Mouse (Mus musculus) CH12.LX (cell line): ENCODE measurements around the gene Caprin1. TPM values are rescaled to one million over a fixed set of nuclear protein-coding genes. Genes with fewer than 3 reads are reported as not detected.

Experiments
- DNase-seq: peaks from one replicate; pipeline ENCODE4 v3.0.0-alpha.2; 2013; ENCODE audit errors: extremely low read depth
- H3K27ac ChIP-seq: 2 replicates; pipeline ENCODE4 v1.5.1; 2012; ENCODE audit warnings: low read depth, mild to moderate bottlenecking, control low read depth, moderate library complexity; ENCODE audit not compliant: insufficient read depth
- H3K27me3 ChIP-seq: replicated peaks from 2 replicates; pipeline ENCODE3; 2012; ENCODE audit warnings: inconsistent platforms
- H3K36me3 ChIP-seq, 2 experiments: replicated peaks in 1 of 2; 2 replicates each; pipeline versions ENCODE3 to v1.6.1; 2012; ENCODE audit warnings: inconsistent platforms in 1 of 2, low read length in 1 of 2, mild to moderate bottlenecking in 1 of 2, mixed read lengths in 1 of 2, moderate library complexity in 1 of 2; ENCODE audit not compliant: control insufficient read depth in 1 of 2, insufficient read depth in 1 of 2
- H3K4me1 ChIP-seq, 2 experiments: 2 replicates each; pipeline ENCODE4 v1.6.1; 2012; ENCODE audit warnings: inconsistent platforms in 1 of 2, moderate library complexity in 1 of 2; ENCODE audit not compliant: insufficient read depth in 2 of 2, control insufficient read depth in 1 of 2
- H3K4me2 ChIP-seq: 2 replicates; pipeline ENCODE4 v1.6.1; 2012; ENCODE audit warnings: low read depth, mild to moderate bottlenecking, control low read depth; ENCODE audit not compliant: poor library complexity, insufficient read depth, severe bottlenecking
- H3K4me3 ChIP-seq, 3 experiments: fragments of 150-350 bp in 1 of 3; sonication (generic) in 1 of 3; replicated peaks in 1 of 3; 2 replicates each; pipeline versions ENCODE3 to v1.5.1; 2011 to 2012; ENCODE audit warnings: low read depth in 2 of 3, low read length in 2 of 3, mild to moderate bottlenecking in 2 of 3, moderate library complexity in 2 of 3, control low read depth in 1 of 3, improper control_type of control experiment in 1 of 3, inconsistent platforms in 1 of 3, mixed read lengths in 1 of 3; ENCODE audit not compliant: poor library complexity in 1 of 3
- H3K79me2 ChIP-seq: replicated peaks from 2 replicates; pipeline ENCODE4 v1.6.1; 2012; ENCODE audit warnings: mild to moderate bottlenecking, moderate library complexity; ENCODE audit not compliant: control insufficient read depth, poor library complexity, insufficient read depth, severe bottlenecking; ENCODE audit errors: extremely low read depth
- H3K9ac ChIP-seq: 2 replicates; pipeline ENCODE4 v1.6.1; 2012; ENCODE audit warnings: low read depth, mild to moderate bottlenecking, control low read depth, moderate library complexity; ENCODE audit not compliant: insufficient read depth
- H3K9me3 ChIP-seq: replicated peaks from 2 replicates; pipeline ENCODE3; 2012; ENCODE audit warnings: low read length, inconsistent platforms, mixed read lengths
- CHD1 ChIP-seq: IDR thresholded peaks from 2 replicates; pipeline ENCODE4 v1.6.1; 2012; ENCODE audit warnings: low read depth, low read length, improper control_type of control experiment, inconsistent platforms
- CHD2 ChIP-seq: IDR thresholded peaks from 2 replicates; pipeline ENCODE4 v1.6.1; 2011; ENCODE audit warnings: low read length, improper control_type of control experiment
- CTCF ChIP-seq, 2 experiments: IDR thresholded peaks in 1 of 2; conservative IDR thresholded peaks in 1 of 2; 2 replicates each; pipeline ENCODE4 v1.5.1; 2011 to 2012; ENCODE audit warnings: low read depth in 2 of 2, low read length in 2 of 2, improper control_type of control experiment in 1 of 2, inconsistent platforms in 1 of 2, mild to moderate bottlenecking in 1 of 2, moderate library complexity in 1 of 2
- GABPA ChIP-seq: IDR thresholded peaks from 2 replicates; pipeline ENCODE4 v1.6.1; 2012; ENCODE audit warnings: low read depth, low read length, improper control_type of control experiment, inconsistent platforms; ENCODE audit not compliant: insufficient replicate concordance
- HCFC1 ChIP-seq: IDR thresholded peaks from 2 replicates; pipeline ENCODE4 v1.6.1; 2012; ENCODE audit warnings: low read depth, mild to moderate bottlenecking, inconsistent platforms, low read length, improper control_type of control experiment
- JUN ChIP-seq: IDR thresholded peaks from 2 replicates; pipeline ENCODE4 v1.6.1; 2011; ENCODE audit warnings: low read depth, mild to moderate bottlenecking, low read length, improper control_type of control experiment, moderate library complexity; ENCODE audit not compliant: insufficient read depth
- JUND ChIP-seq: conservative IDR thresholded peaks from 2 replicates; pipeline ENCODE4 v1.6.1; 2011; ENCODE audit warnings: low read depth, low read length, improper control_type of control experiment
- KAT2A ChIP-seq: IDR thresholded peaks from 2 replicates; pipeline ENCODE4 v1.6.1; 2012; ENCODE audit warnings: low read length, improper control_type of control experiment, inconsistent platforms; ENCODE audit not compliant: insufficient replicate concordance
- MAX ChIP-seq: IDR thresholded peaks from 2 replicates; pipeline ENCODE4 v1.6.1; 2011; ENCODE audit warnings: low read length, improper control_type of control experiment
- MXI1 ChIP-seq: IDR thresholded peaks from 2 replicates; pipeline ENCODE4 v1.6.1; 2011; ENCODE audit warnings: mild to moderate bottlenecking, low read depth, low read length, improper control_type of control experiment
- MYC ChIP-seq: IDR thresholded peaks from 2 replicates; pipeline ENCODE4 v1.6.1; 2011; ENCODE audit warnings: low read depth, mild to moderate bottlenecking, improper control_type of control experiment, low read length
- NRF1 ChIP-seq: IDR thresholded peaks from 2 replicates; pipeline ENCODE4 v1.6.1; 2014; ENCODE audit warnings: low read depth, mild to moderate bottlenecking, inconsistent platforms, low read length, improper control_type of control experiment, moderate library complexity
- PAX5 ChIP-seq: IDR thresholded peaks from 2 replicates; pipeline ENCODE4 v1.6.1; 2012; ENCODE audit warnings: low read length, inconsistent platforms, mixed read lengths
- POLR2A ChIP-seq: IDR thresholded peaks from 2 replicates; pipeline ENCODE4 v1.6.1; 2011; ENCODE audit warnings: low read depth, mild to moderate bottlenecking, improper control_type of control experiment, low read length
- RCOR1 ChIP-seq: conservative IDR thresholded peaks from 2 replicates; pipeline ENCODE4 v1.6.1; 2012; ENCODE audit warnings: low read depth, mild to moderate bottlenecking, inconsistent platforms, low read length, improper control_type of control experiment
- SIN3A ChIP-seq: IDR thresholded peaks from 2 replicates; pipeline ENCODE4 v1.6.1; 2012; ENCODE audit warnings: low read length, improper control_type of control experiment, inconsistent platforms
- TBP ChIP-seq: conservative IDR thresholded peaks from 2 replicates; pipeline ENCODE4 v1.6.1; 2011; ENCODE audit warnings: low read depth, low read length, improper control_type of control experiment
- TCF12 ChIP-seq: IDR thresholded peaks from 2 replicates; pipeline ENCODE4 v1.6.1; 2014; ENCODE audit warnings: low read depth, mild to moderate bottlenecking, inconsistent platforms, low read length, improper control_type of control experiment
- USF1 ChIP-seq: IDR thresholded peaks from 2 replicates; pipeline ENCODE4 v1.6.1; 2014; ENCODE audit warnings: low read depth, mild to moderate bottlenecking, inconsistent platforms, low read length, improper control_type of control experiment
- ZC3H11A ChIP-seq: IDR thresholded peaks from 2 replicates; pipeline ENCODE4 v1.6.1; 2012; ENCODE audit warnings: low read depth, mild to moderate bottlenecking, inconsistent platforms, low read length, improper control_type of control experiment
- ZKSCAN1 ChIP-seq: IDR thresholded peaks from 2 replicates; pipeline ENCODE4 v1.6.1; 2012; ENCODE audit warnings: low read depth, inconsistent platforms, low read length, improper control_type of control experiment, borderline replicate concordance
- ZNF384 ChIP-seq: IDR thresholded peaks from 2 replicates; pipeline ENCODE4 v1.6.1; 2012; ENCODE audit warnings: low read depth, low read length, improper control_type of control experiment, inconsistent platforms
- dilution Hi-C: fragments of 300-500 bp; cut with MboI; formaldehyde crosslinking; loops from 2 replicates; pipeline ENCODE4 v1.14.3; 2020; ENCODE audit warnings: low sequenced_read_pairs; ENCODE audit not compliant: extremely low pct_unique_long_range_greater_than_20kb, extremely low pct_ligation_motif_present
- in situ Hi-C: fragments of 300-500 bp; cut with MboI; formaldehyde crosslinking; loops from 3 replicates; pipeline ENCODE4 v1.14.3; 2019; ENCODE audit warnings: low sequenced_read_pairs, low pct_ligation_motif_present, low pct_unique_long_range_greater_than_20kb, mixed read lengths
- polyA plus RNA-seq: library from polyadenylated mRNA; unstranded; fragments of >175 nt; gene quantifications from 2 replicates; pipeline ENCODE4 v1.2.1, GENCODE M21; 2012; ENCODE audit warnings: low read depth; ENCODE audit not compliant: insufficient read length
- total RNA-seq, 2 experiments: library from RNA; depleted of rRNA; stranded (reverse); fragments of 300-350 nt in 1 of 2; fragments of >200 nt in 1 of 2; gene quantifications; 2 replicates each; pipeline ENCODE4 v1.2.3; 2012 to 2014

Gene Caprin1
- total and polyA plus RNA-seq, 3 experiments, result 217 to 514 (median 410) TPM

DNA sequence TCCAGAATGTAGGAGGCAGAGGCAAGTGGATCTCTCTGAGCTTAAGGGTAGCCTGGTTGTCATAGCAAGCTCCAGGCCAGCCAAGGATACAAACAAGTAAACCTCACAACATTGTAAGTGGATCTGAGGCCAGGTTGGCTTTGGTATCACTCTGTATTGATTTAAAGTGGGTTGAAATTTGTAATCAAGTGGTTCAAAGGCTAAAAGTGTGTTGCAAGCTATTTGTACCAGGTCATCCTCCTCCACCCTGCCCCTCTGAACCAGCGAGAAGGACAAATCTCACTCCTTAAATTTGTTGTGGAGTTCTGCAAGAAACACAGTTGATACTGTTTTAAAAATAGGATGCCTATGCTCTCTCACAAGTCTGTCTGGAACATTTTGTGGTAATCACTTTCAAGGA lies 49.4 kb upstream of the Caprin1 start:
- no peak for TF ChIP-seq GABPA
- no peak for TF ChIP-seq PAX5
- no peak for TF ChIP-seq TBP
- no peak for TF ChIP-seq SIN3A
- no peak for TF ChIP-seq RCOR1
- TF ChIP-seq NRF1, result no peak
- TF ChIP-seq CHD1, result no peak
- no peak for TF ChIP-seq ZNF384
- TF ChIP-seq CHD2, result no peak
- no peak for TF ChIP-seq HCFC1
- TF ChIP-seq CTCF (conservative IDR thresholded peaks at IDR 0.05 in 1 of 2, IDR thresholded peaks at IDR 0.05 in 1 of 2; ENCODE audit: low read depth in 2 of 2, low read length in 2 of 2), result no peak
- no peak for TF ChIP-seq ZC3H11A
- TF ChIP-seq MAX, result no peak
- no peak for TF ChIP-seq USF1
- no peak for TF ChIP-seq MXI1
- no peak for TF ChIP-seq JUN
- no peak for TF ChIP-seq KAT2A
- TF ChIP-seq POLR2A, result no peak
- no peak for TF ChIP-seq TCF12
- Histone ChIP-seq H3K9ac (no peak overlapping the region), H3K4me2 (no peak overlapping the region), H3K79me2 (no peaks in the 10 kb centered on the region), H3K4me3 (no peak overlapping the region), H3K27me3 (no peaks in the 10 kb centered on the region), H3K9me3 (no peaks in the 10 kb centered on the region), H3K4me1 (peaks cover 0 to 3% of the 10 kb centered on the region in 2 experiments; a peak in 1 of 4 replicates), H3K36me3 (no peaks in the 10 kb centered on the region), H3K27ac (no peak overlapping the region)
- dilution Hi-C loops (no loop called here), in situ Hi-C loops (loop anchor here (25.0 kb wide), 1 partner anchor 285 kb away; the partner anchor contains the start of gene Abtb2)
- no peak for DNase-seq

DNA sequence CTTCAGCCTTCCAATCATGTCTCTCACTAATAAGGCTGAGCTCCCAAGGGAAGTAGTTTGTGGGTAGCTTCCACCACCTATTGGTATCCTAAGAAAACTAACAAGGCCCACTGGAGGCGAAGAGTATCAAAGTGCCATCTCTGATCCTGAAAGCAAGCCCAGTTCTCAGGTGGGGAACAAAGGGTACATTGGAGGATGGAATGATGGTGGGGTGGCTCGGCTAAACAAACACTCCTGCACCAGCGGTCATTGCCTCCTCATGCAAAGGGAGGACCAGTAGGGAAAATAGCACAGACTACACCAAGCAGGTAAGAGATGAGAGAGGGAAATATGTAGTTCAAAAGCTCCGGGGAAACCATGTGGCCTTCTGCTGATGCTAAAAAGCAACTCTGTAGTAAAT lies 48.8 kb upstream of the Caprin1 start:
- H3K27ac ChIP-seq, result no peak overlapping the region
- H3K36me3 ChIP-seq, result no peaks in the 10 kb centered on the region
- dilution Hi-C loops (no loop called here), in situ Hi-C loops (loop anchor here (25.0 kb wide), 1 partner anchor 284 kb away; the partner anchor contains the start of gene Abtb2)
- no peaks in the 10 kb centered on the region for H3K79me2 ChIP-seq
- no peaks in the 10 kb centered on the region for H3K27me3 ChIP-seq
- no peak for DNase-seq
- H3K4me3 ChIP-seq, result no peak overlapping the region
- no peak overlapping the region for H3K4me2 ChIP-seq
- TF ChIP-seq SIN3A (no peak), TCF12 (no peak), RCOR1 (no peak), MYC (no peak), JUND (no peak), ZC3H11A (no peak), JUN (no peak), ZKSCAN1 (no peak)
- TF ChIP-seq, all 38 proteins: peak for 0
- Histone ChIP-seq H3K4me1 (peaks cover 0 to 3% of the 10 kb centered on the region in 2 experiments; a peak in 1 of 4 replicates), H3K9me3 (no peaks in the 10 kb centered on the region), H3K9ac (no peak overlapping the region)
